Mouse (Mus musculus) stomach, embryonic 14.5 days (tissue): ENCODE measurements around the gene Mrpl27. TPM values are rescaled to one million over a fixed set of nuclear protein-coding genes. Genes with fewer than 3 reads are reported as not detected.
"Not testable (repeated sequence)": the region's sequence is repeated elsewhere in the genome, so short reads cannot be mapped to it uniquely, and the experiment has no call there.

Source experiments
- ATAC-seq: fragments of 200-750 bp; cut with Nextera tagmentation; 2 replicates; pipeline ENCODE4 v1.8.0; 2017; ENCODE audit warnings: low read depth, moderate TSS enrichment; ENCODE audit not compliant: insufficient number of reproducible peaks, insufficient read depth, low FRiP score
- H3K27ac ChIP-seq: fragments of 300-500 bp; sonication (generic); 2 replicates; pipeline ENCODE4 v1.5.1; 2014; ENCODE audit warnings: mild to moderate bottlenecking, low read length, moderate library complexity, mixed read lengths
- H3K27me3 ChIP-seq: fragments of 300-500 bp; sonication (generic); 2 replicates; pipeline ENCODE4 v1.6.1; 2014; ENCODE audit warnings: low read length, control low read depth, mixed read lengths; ENCODE audit not compliant: control insufficient read depth, insufficient read depth
- H3K36me3 ChIP-seq: fragments of 300-500 bp; sonication (generic); 2 replicates; pipeline ENCODE4 v1.6.1; 2014; ENCODE audit warnings: mild to moderate bottlenecking, control low read depth, low read length, moderate library complexity, mixed read lengths; ENCODE audit not compliant: control insufficient read depth, insufficient read depth
- H3K4me1 ChIP-seq: fragments of 300-500 bp; sonication (generic); 2 replicates; pipeline ENCODE4 v1.6.1; 2014; ENCODE audit warnings: low read length, control low read depth, mixed read lengths; ENCODE audit not compliant: control insufficient read depth, insufficient read depth
- H3K4me2 ChIP-seq: fragments of 300-500 bp; sonication (generic); replicated peaks from 2 replicates; pipeline ENCODE4 v1.6.1; 2014; ENCODE audit warnings: low read depth, low read length, control low read depth
- H3K4me3 ChIP-seq: fragments of 300-500 bp; sonication (generic); 2 replicates; pipeline ENCODE4 v1.5.1; 2014; ENCODE audit warnings: low read depth, low read length, control low read depth
- H3K9ac ChIP-seq: fragments of 300-500 bp; sonication (generic); replicated peaks from 2 replicates; pipeline ENCODE4 v1.6.1; 2014; ENCODE audit warnings: low read depth, mild to moderate bottlenecking, control low read depth, low read length, moderate library complexity, mixed read lengths
- H3K9me3 ChIP-seq: fragments of 300-500 bp; sonication (generic); 2 replicates; pipeline ENCODE4 v1.6.1; 2016; ENCODE audit warnings: low read depth, low read length, control low read depth; ENCODE audit not compliant: control insufficient read depth
- WGBS: fragments of 180-500 bp; shearing (Covaris S2); extraction: QIAGEN DNeasy Blood & Tissue Kit; methylation state at CpG from one replicate; pipeline ENCODE4 v1.1.7; 2014; 5-methylcytosine and 5-hydroxymethylcytosine counted together
- polyA plus RNA-seq: library from polyadenylated mRNA; unstranded; fragments of >200 nt; fragmentation: Nextera tagmentation; extraction: Ambion mirVana; gene quantifications from 2 replicates; pipeline ENCODE4 v1.2.1, GENCODE M21; 2014

Gene Mrpl27
- polyA plus RNA-seq, 1 experiment from 2014 or later: 148 TPM

DNA sequence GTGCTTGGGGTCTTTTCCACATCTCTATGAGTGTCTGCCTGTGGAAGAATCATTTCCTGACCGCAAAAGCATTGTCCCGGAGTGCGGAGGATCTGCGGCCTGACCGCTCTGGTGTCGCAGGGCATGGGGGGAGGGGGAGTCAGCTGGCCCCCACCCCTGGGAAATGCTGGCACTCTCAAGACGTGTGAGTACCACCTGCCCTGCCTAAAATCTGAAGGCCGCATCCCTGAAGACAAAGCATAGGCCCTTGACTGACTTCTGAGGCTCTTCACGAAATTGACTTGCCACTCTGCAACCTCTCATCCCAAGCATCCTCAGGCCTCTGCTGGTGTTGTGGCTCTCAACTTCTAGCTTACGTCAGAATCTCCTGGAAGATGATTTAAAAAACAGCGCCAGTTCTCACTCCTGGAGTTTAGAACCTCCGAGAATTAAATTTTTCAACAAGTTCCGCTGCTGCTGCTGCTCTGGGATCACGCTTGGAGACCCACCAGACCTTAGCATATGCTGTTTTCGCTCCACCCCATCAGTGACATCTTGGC is 24.1 kb downstream of the Mrpl27 start:
- H3K27me3 ChIP-seq: no peaks in the 10 kb centered on the region
- peaks cover 21% of the 10 kb centered on the region; the same call in 1 of the 2 replicates for H3K4me1 ChIP-seq
- H3K9ac ChIP-seq: no peak overlapping the region
- H3K4me3 ChIP-seq: peak overlapping the region; percentile 78
- no peaks in the 10 kb centered on the region for H3K9me3 ChIP-seq
- peak overlapping the region; percentile 76 for H3K4me2 ChIP-seq
- H3K27ac ChIP-seq: no peak overlapping the region; the same call in 1 of the 2 replicates
- ATAC-seq: peak; percentile 54; the same call in 1 of the 2 replicates
- WGBS: 29% methylated on average over 15 of the region's 15 CpGs
- H3K36me3 ChIP-seq: no peaks in the 10 kb centered on the region

- no peaks in the 10 kb centered on the region for H3K9me3 ChIP-seq
- no peak overlapping the region for H3K4me2 ChIP-seq
- no peaks in the 10 kb centered on the region for H3K27me3 ChIP-seq
- no peak overlapping the region for H3K9ac ChIP-seq
- no peaks in the 10 kb centered on the region for H3K36me3 ChIP-seq
- no peak overlapping the region for H3K4me3 ChIP-seq
- no peak overlapping the region for H3K27ac ChIP-seq
- H3K4me1 ChIP-seq: peaks cover 12% of the 10 kb centered on the region; the same call in 1 of the 2 replicates
- ATAC-seq: no peak
Measured at GRCm38 (mm10) chr11:94680639-94681038, 27.1 kb downstream of the Mrpl27 start.

GRCm38 (mm10) chr11:94681640-94682039 is 28.1 kb downstream of the Mrpl27 start:
- H3K9me3 ChIP-seq: no peaks in the 10 kb centered on the region
- H3K36me3 ChIP-seq: no peaks in the 10 kb centered on the region
- WGBS: 80% methylated on average over 4 of the region's 4 CpGs
- H3K4me3 ChIP-seq: no peak overlapping the region
- 0 out of 2 replicates have a peak, but pooled peaks cover 4% of the 10 kb centered on the region for H3K4me1 ChIP-seq
- H3K27ac ChIP-seq: no peak overlapping the region
- no peak for ATAC-seq
- H3K9ac ChIP-seq: no peak overlapping the region
- H3K4me2 ChIP-seq: no peak overlapping the region
- no peaks in the 10 kb centered on the region for H3K27me3 ChIP-seq

DNA sequence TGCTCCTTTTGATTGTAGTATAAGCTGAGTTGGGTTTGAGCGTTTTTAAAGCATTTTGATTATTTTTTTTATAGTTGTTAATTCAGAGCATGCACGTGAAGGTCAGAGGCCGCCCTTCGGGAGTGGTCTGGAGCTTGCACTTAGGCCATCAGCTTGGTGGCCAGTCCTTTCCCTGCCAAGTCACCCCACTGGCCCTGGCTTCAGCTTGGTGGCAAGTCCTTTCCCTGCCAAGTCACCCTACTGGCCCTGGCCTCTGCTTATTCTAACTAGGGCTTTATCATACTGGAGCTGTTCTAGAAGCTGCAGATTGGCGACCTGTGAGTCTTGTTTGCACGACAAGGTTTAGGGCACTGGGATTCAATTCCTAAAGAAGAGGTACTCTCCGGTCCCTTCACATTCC is 28.9 kb downstream of the Mrpl27 start:
- H3K4me2 ChIP-seq: no peak overlapping the region
- 0 out of 2 replicates have a peak, but pooled peaks cover 4% of the 10 kb centered on the region for H3K4me1 ChIP-seq
- H3K27ac ChIP-seq: no peak overlapping the region
- no peaks in the 10 kb centered on the region for H3K36me3 ChIP-seq
- WGBS: 85% methylated on average over 7 of the region's 7 CpGs
- H3K4me3 ChIP-seq: no peak overlapping the region
- no peaks in the 10 kb centered on the region for H3K9me3 ChIP-seq
- H3K27me3 ChIP-seq: no peaks in the 10 kb centered on the region
- no peak overlapping the region for H3K9ac ChIP-seq
- ATAC-seq: no peak

GRCm38 (mm10) chr11:94687178-94687577 is 33.6 kb downstream of the Mrpl27 start:
- Histone ChIP-seq H3K9ac (no peak overlapping the region), H3K4me3 (no peak overlapping the region), H3K27ac (no peak overlapping the region), H3K4me1 (no peaks in the 10 kb centered on the region), H3K36me3 (no peaks in the 10 kb centered on the region), H3K4me2 (no peak overlapping the region), H3K27me3 (no peaks in the 10 kb centered on the region), H3K9me3 (no peaks in the 10 kb centered on the region)
- no peak for ATAC-seq
- 81% methylated on average over 6 of the region's 6 CpGs for whole genome bisulfite sequencing

- ATAC-seq, H3K4me1 ChIP-seq, H3K9ac ChIP-seq, H3K36me3 ChIP-seq, H3K4me2 ChIP-seq, H3K4me3 ChIP-seq, H3K27me3 ChIP-seq, H3K9me3 ChIP-seq, H3K27ac ChIP-seq: not testable (repeated sequence)
Measured at GRCm38 (mm10) chr11:94692502-94692901, 38.9 kb downstream of the Mrpl27 start.

- WGBS: 69% methylated on average over 6 of the region's 6 CpGs
- no peak overlapping the region for H3K4me2 ChIP-seq
- H3K9me3 ChIP-seq: no peaks in the 10 kb centered on the region
- no peak overlapping the region for H3K9ac ChIP-seq
- H3K36me3 ChIP-seq: no peaks in the 10 kb centered on the region
- no peak for ATAC-seq
- H3K4me3 ChIP-seq: no peak overlapping the region
- H3K4me1 ChIP-seq: no peaks in the 10 kb centered on the region
- H3K27ac ChIP-seq: no peak overlapping the region
- no peaks in the 10 kb centered on the region for H3K27me3 ChIP-seq
Measured at GRCm38 (mm10) chr11:94695508-94695907, 41.9 kb downstream of the Mrpl27 start.

GRCm38 (mm10) chr11:94697140-94697539 is 43.6 kb downstream of the Mrpl27 start:
- Histone ChIP-seq H3K36me3 (no peaks in the 10 kb centered on the region), H3K4me3 (no peak overlapping the region), H3K9ac (no peak overlapping the region), H3K4me1 (peaks cover 9% of the 10 kb centered on the region), H3K9me3 (no peaks in the 10 kb centered on the region), H3K27me3 (no peaks in the 10 kb centered on the region), H3K4me2 (no peak overlapping the region), H3K27ac (no peak overlapping the region)
- no peak for ATAC-seq
- WGBS: 91% methylated on average over 2 of the region's 2 CpGs
